Mouse (Mus musculus) myocyte (in vitro differentiated cells): ENCODE measurements around the gene Xpa.

Experiments used
- MAX ChIP-seq: IDR thresholded peaks from one replicate; pipeline ENCODE4 v1.6.1; 2011; ENCODE audit warnings: low read depth, mild to moderate bottlenecking, control low read depth
- POLR2A ChIP-seq: IDR thresholded peaks from one replicate; pipeline ENCODE4 v1.6.1; 2011; ENCODE audit warnings: low read depth, mild to moderate bottlenecking, control low read depth, moderate library complexity; ENCODE audit not compliant: insufficient read length
- POLR2AphosphoS2 ChIP-seq: IDR thresholded peaks from one replicate; pipeline ENCODE4 v1.6.1; 2011; ENCODE audit warnings: low read depth, control low read depth; ENCODE audit not compliant: insufficient read length
- REST ChIP-seq: IDR thresholded peaks from one replicate; pipeline ENCODE4 v1.6.1; 2011; ENCODE audit warnings: mild to moderate bottlenecking, control low read depth, moderate library complexity; ENCODE audit not compliant: insufficient read depth, insufficient read length
- TCF12 ChIP-seq: IDR thresholded peaks from one replicate; pipeline ENCODE4 v1.6.1; 2011; ENCODE audit warnings: mild to moderate bottlenecking, control low read depth; ENCODE audit not compliant: poor library complexity, insufficient read depth, severe bottlenecking
- TCF3 ChIP-seq: IDR thresholded peaks from one replicate; pipeline ENCODE4 v1.6.1; 2011; ENCODE audit warnings: low read depth, control low read depth; ENCODE audit not compliant: insufficient read length
- USF1 ChIP-seq: IDR thresholded peaks from one replicate; pipeline ENCODE4 v1.6.1; 2011; ENCODE audit warnings: low read depth, mild to moderate bottlenecking, control low read depth, moderate library complexity

DNA sequence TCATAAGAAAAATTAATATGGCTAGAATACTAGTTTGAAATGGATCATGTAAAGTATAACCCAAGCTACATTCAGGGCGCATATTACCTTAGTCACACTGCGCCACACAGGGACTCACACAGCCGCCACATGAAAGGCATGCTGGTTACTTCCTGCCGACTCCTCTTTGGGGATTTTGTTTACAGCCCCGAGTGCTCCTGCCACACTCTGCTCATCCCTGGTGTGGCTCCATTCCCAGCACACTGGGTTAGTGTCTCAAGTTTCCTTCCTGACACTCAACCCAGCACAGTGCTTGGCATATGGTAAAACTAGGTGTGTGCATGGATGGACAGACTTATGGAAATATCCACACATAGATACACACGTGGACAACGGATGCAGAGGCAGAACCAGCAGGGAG lies 13.9 kb downstream of the Xpa start:
- no peak for TF ChIP-seq TCF3
- TF ChIP-seq POLR2A, result no peak
- no peak for TF ChIP-seq TCF12
- no peak for TF ChIP-seq USF1
- no peak for TF ChIP-seq MAX
- TF ChIP-seq POLR2AphosphoS2, result no peak
- TF ChIP-seq REST, result no peak
